Mouse (Mus musculus): Measurements from ENCODE around the gene Flywch2. TPM values are rescaled to one million over a fixed set of nuclear protein-coding genes. Genes with fewer than 3 reads are reported as not detected.
"Not testable (repeated sequence)": the region's sequence is repeated elsewhere in the genome, so short reads cannot be mapped to it uniquely, and the experiment has no call there.

Gene Flywch2
- polyA plus RNA-seq, 1 experiment from 2014 or later, result 47.5 TPM

GRCm38 (mm10) chr17:23786510-23786931 is 640 bp upstream of the Flywch2 start:
- WGBS, result 13% methylated on average over 13 of the region's 13 CpGs
- peak overlapping the region; percentile 72; the same call in 1 of the 2 replicates for H3K27ac ChIP-seq
- H3K4me3 ChIP-seq, result peak overlapping the region; percentile 62
- H3K36me3 ChIP-seq, result no peaks in the 10 kb centered on the region
- no peaks in the 10 kb centered on the region for H3K9me3 ChIP-seq
- H3K27me3 ChIP-seq (replicated peaks), result no peaks in the 10 kb centered on the region
- H3K4me1 ChIP-seq, result peaks cover 15% of the 10 kb centered on the region
- H3K9ac ChIP-seq, result peak overlapping the region; percentile 52; the same call in 1 of the 2 replicates
- ATAC-seq (ENCODE audit: low FRiP score, low read depth), result peak; percentile 57
- peak overlapping the region; percentile 81 for H3K4me2 ChIP-seq (replicated peaks)

GRCm38 (mm10) chr17:23783352-23783751 is 2.5 kb downstream of the Flywch2 start:
- H3K4me1 ChIP-seq, result peaks cover 8% of the 10 kb centered on the region; the same call in 1 of the 2 replicates
- no peak overlapping the region for H3K27ac ChIP-seq
- no peak overlapping the region for H3K4me3 ChIP-seq
- no peak for ATAC-seq (ENCODE audit: low FRiP score, low read depth)
- H3K36me3 ChIP-seq, result peaks cover 2% of the 10 kb centered on the region; the same call in 1 of the 2 replicates
- no peak overlapping the region for H3K4me2 ChIP-seq (replicated peaks)
- no peak overlapping the region for H3K9ac ChIP-seq
- H3K27me3 ChIP-seq (replicated peaks), result no peaks in the 10 kb centered on the region
- no peaks in the 10 kb centered on the region for H3K9me3 ChIP-seq

GRCm38 (mm10) chr17:23778447-23778846 is 7.4 kb downstream of the Flywch2 start:
- Histone ChIP-seq H3K4me1 (0 out of 2 replicates have a peak, but pooled peaks cover 4% of the 10 kb centered on the region), H3K27ac (no peak overlapping the region), H3K36me3 (peaks cover 12% of the 10 kb centered on the region), H3K27me3 (replicated peaks) (no peaks in the 10 kb centered on the region), H3K4me3 (no peak overlapping the region), H3K9ac (no peak overlapping the region), H3K4me2 (replicated peaks) (no peak overlapping the region), H3K9me3 (no peaks in the 10 kb centered on the region)
- WGBS, result 74% methylated on average over 2 of the region's 2 CpGs
- no peak for ATAC-seq (ENCODE audit: low FRiP score, low read depth)

- WGBS, result 88% methylated on average over 2 of the region's 2 CpGs
- H3K9me3 ChIP-seq, result no peaks in the 10 kb centered on the region
- no peak overlapping the region for H3K4me2 ChIP-seq (replicated peaks)
- 0 out of 2 replicates have a peak, but pooled peaks cover 4% of the 10 kb centered on the region for H3K4me1 ChIP-seq
- no peak overlapping the region for H3K4me3 ChIP-seq
- H3K9ac ChIP-seq, result no peak overlapping the region
- no peak for ATAC-seq (ENCODE audit: low FRiP score, low read depth)
- no peaks in the 10 kb centered on the region for H3K27me3 ChIP-seq (replicated peaks)
- H3K36me3 ChIP-seq, result peaks cover 12% of the 10 kb centered on the region
- no peak overlapping the region for H3K27ac ChIP-seq
Observed at GRCm38 (mm10) chr17:23777141-23777540, 8.7 kb downstream of the Flywch2 start.

- H3K9ac ChIP-seq, result no peak overlapping the region
- no peak for ATAC-seq (ENCODE audit: low FRiP score, low read depth)
- no peaks in the 10 kb centered on the region for H3K9me3 ChIP-seq
- no peaks in the 10 kb centered on the region for H3K27me3 ChIP-seq (replicated peaks)
- no peak overlapping the region for H3K4me3 ChIP-seq
- H3K4me2 ChIP-seq (replicated peaks), result no peak overlapping the region
- H3K27ac ChIP-seq, result no peak overlapping the region
- 0 out of 2 replicates have a peak, but pooled peaks cover 4% of the 10 kb centered on the region for H3K4me1 ChIP-seq
- peaks cover 12% of the 10 kb centered on the region for H3K36me3 ChIP-seq
- WGBS, result 78% methylated on average over 10 of the region's 10 CpGs
Observed at GRCm38 (mm10) chr17:23776216-23776615, 9.7 kb downstream of the Flywch2 start.

- 5% methylated on average over 12 of the region's 12 CpGs for WGBS
- H3K36me3 ChIP-seq, result peaks cover 10% of the 10 kb centered on the region
- no peaks in the 10 kb centered on the region for H3K9me3 ChIP-seq
- H3K4me2 ChIP-seq (replicated peaks), result peak overlapping the region; percentile 33; the same call in 1 of the 2 replicates
- H3K4me3 ChIP-seq, result no peak overlapping the region
- H3K27ac ChIP-seq, result no peak overlapping the region
- no peaks in the 10 kb centered on the region for H3K27me3 ChIP-seq (replicated peaks)
- no peak for ATAC-seq (ENCODE audit: low FRiP score, low read depth)
- peaks cover 10% of the 10 kb centered on the region for H3K4me1 ChIP-seq
- H3K9ac ChIP-seq, result no peak overlapping the region
Observed at GRCm38 (mm10) chr17:23774090-23774489, 11.8 kb downstream of the Flywch2 start.

GRCm38 (mm10) chr17:23773676-23774075 is 12.2 kb downstream of the Flywch2 start:
- no peak for ATAC-seq (ENCODE audit: low FRiP score, low read depth)

GRCm38 (mm10) chr17:23772219-23772556 is 13.7 kb downstream of the Flywch2 start:
- peak overlapping the region; percentile 68 for H3K4me2 ChIP-seq (replicated peaks)
- peaks cover 16% of the 10 kb centered on the region for H3K36me3 ChIP-seq
- WGBS, result 85% methylated on average over 2 of the region's 2 CpGs
- peak overlapping the region; percentile 84; the same call in 1 of the 2 replicates for H3K4me3 ChIP-seq
- H3K27me3 ChIP-seq (replicated peaks); H3K9me3 ChIP-seq; H3K9ac ChIP-seq; ATAC-seq (ENCODE audit: low FRiP score, low read depth); H3K27ac ChIP-seq: not testable (repeated sequence)
- peaks cover 10% of the 10 kb centered on the region for H3K4me1 ChIP-seq

More at GRCm38 (mm10) chr17:23773676-23774075, 12.2 kb downstream of the Flywch2 start:
- peaks cover 12% of the 10 kb centered on the region for H3K36me3 ChIP-seq
- no peak overlapping the region for H3K4me2 ChIP-seq (replicated peaks)
- no peak overlapping the region for H3K9ac ChIP-seq
- no peak overlapping the region for H3K4me3 ChIP-seq
- WGBS, result 75% methylated on average over 6 of the region's 6 CpGs
- no peaks in the 10 kb centered on the region for H3K9me3 ChIP-seq
- H3K4me1 ChIP-seq, result peaks cover 10% of the 10 kb centered on the region
- H3K27ac ChIP-seq, result no peak overlapping the region
- no peaks in the 10 kb centered on the region for H3K27me3 ChIP-seq (replicated peaks)

GRCm38 (mm10) chr17:23771284-23772218 is 14.3 kb downstream of the Flywch2 start, which contains the start of gene Flywch1:
Flywch1 (minus strand) TSS chr17:23771602.
- WGBS, result 4% methylated on average over 47 of the region's 58 CpGs
- peaks cover 10% of the 10 kb centered on the region for H3K4me1 ChIP-seq
- peak; percentile 98 for ATAC-seq (ENCODE audit: low FRiP score, low read depth)
- peak within 1 kb of the TSS; percentile 84 for H3K4me3 ChIP-seq
- peak within 1 kb of the TSS; percentile 68 for H3K4me2 ChIP-seq (replicated peaks)
- H3K9me3 ChIP-seq, result no peaks in the 10 kb centered on the region
- H3K27me3 ChIP-seq (replicated peaks), result no peaks in the 10 kb centered on the region
- H3K9ac ChIP-seq, result peak within 1 kb of the TSS; percentile 95
- H3K36me3 ChIP-seq, result peaks cover 18% of the 10 kb centered on the region
- H3K27ac ChIP-seq, result peak within 1 kb of the TSS; percentile 79; the same call in 1 of the 2 replicates

GRCm38 (mm10) chr17:23770896-23771283 is 15.0 kb downstream of the Flywch2 start:
- H3K36me3 ChIP-seq, result peaks cover 12% of the 10 kb centered on the region
- no peaks in the 10 kb centered on the region for H3K9me3 ChIP-seq
- H3K9ac ChIP-seq, result peak overlapping the region; percentile 95
- peak overlapping the region; percentile 79; the same call in 1 of the 2 replicates for H3K27ac ChIP-seq
- no peak; the same call in 1 of the 2 replicates for ATAC-seq (ENCODE audit: low FRiP score, low read depth)
- no peaks in the 10 kb centered on the region for H3K27me3 ChIP-seq (replicated peaks)
- H3K4me1 ChIP-seq, result peaks cover 10% of the 10 kb centered on the region
- H3K4me3 ChIP-seq, result peak overlapping the region; percentile 84
- H3K4me2 ChIP-seq (replicated peaks), result peak overlapping the region; percentile 68
- under 1% methylated on average over 19 of the region's 19 CpGs for WGBS

- H3K36me3 ChIP-seq, result peaks cover 12% of the 10 kb centered on the region
- no peaks in the 10 kb centered on the region for H3K9me3 ChIP-seq
- H3K4me3 ChIP-seq, result peak overlapping the region; percentile 84
- WGBS, result 8% methylated on average over 2 of the region's 2 CpGs
- H3K4me2 ChIP-seq (replicated peaks), result peak overlapping the region; percentile 68
- peaks cover 10% of the 10 kb centered on the region for H3K4me1 ChIP-seq
- H3K27ac ChIP-seq, result no peak overlapping the region
- H3K9ac ChIP-seq, result peak overlapping the region; percentile 95
- no peak for ATAC-seq (ENCODE audit: low FRiP score, low read depth)
- H3K27me3 ChIP-seq (replicated peaks), result no peaks in the 10 kb centered on the region
Observed at GRCm38 (mm10) chr17:23770493-23770892, 15.4 kb downstream of the Flywch2 start.

GRCm38 (mm10) chr17:23762976-23763375 is 22.9 kb downstream of the Flywch2 start:
- no peak for ATAC-seq (ENCODE audit: low FRiP score, low read depth)
- Histone ChIP-seq H3K36me3 (peaks cover 59% of the 10 kb centered on the region), H3K27ac (no peak overlapping the region)

More at GRCm38 (mm10) chr17:23762976-23763375, 22.9 kb downstream of the Flywch2 start:
- Histone ChIP-seq H3K4me3 (no peak overlapping the region), H3K9ac (no peak overlapping the region), H3K4me2 (replicated peaks) (no peak overlapping the region), H3K27me3 (replicated peaks) (no peaks in the 10 kb centered on the region), H3K9me3 (no peaks in the 10 kb centered on the region), H3K4me1 (no peaks in the 10 kb centered on the region)
- WGBS, result 89% methylated on average over 11 of the region's 11 CpGs

Measured in neural tube, embryonic 12.5 days (tissue).